Mouse (Mus musculus): ENCODE results near the gene Tk1.

Gene Tk1

DNA sequence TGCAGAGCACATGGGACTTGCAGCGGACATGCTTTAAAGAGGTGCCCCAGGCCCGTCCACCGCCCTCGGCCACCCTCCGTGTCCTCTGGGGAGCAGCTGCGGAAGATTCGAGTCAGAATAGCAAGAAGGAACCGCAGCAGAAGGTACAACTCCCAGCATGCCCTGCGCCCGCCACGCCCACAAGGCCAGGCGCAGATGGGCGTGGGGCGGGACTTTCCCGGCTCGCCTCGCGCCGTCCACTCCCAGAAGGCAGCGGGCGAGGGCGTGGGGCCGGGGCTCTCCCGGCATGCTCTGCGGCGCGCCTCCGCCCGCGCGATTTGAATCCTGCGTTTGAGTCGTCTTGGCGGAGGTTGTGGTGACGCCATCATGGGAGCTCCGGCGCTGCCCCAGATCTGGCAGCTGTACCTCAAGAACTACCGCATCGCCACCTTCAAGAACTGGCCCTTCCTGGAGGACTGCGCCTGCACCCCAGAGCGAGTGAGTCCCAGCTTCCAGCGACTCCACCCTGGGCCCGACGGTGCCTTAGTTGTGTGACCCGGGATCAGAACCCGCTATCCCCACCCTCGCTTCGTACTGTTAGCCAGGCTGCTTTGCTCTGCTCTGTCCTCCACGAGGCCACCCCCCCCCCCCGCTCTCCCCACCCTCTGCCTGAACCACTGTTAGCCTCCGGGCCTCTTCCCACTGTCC lies 23.2 kb upstream of the Tk1 start, which contains the start of gene Birc5:
Gene Birc5 (plus strand): TSS at position 267 of the 687 bp plus-strand sequence.
- in situ Hi-C loops (cut with MboI; ENCODE audit: unreplicated experiment in 2 of 2): loop anchor here in 1 of 2 experiments (25.0 kb wide), 2 partner anchors 762 to 987 kb away; partner anchors contain the start of genes Mfsd11 and Srsf2

- in situ Hi-C loops (cut with MboI; ENCODE audit: unreplicated experiment in 2 of 2): loop anchor here in 1 of 2 experiments (25.0 kb wide), 2 partner anchors 761 to 986 kb away; partner anchors contain the start of genes Mfsd11 and Srsf2
Measured at GRCm38 (mm10) chr11:117848271-117848984, 22.5 kb upstream of the Tk1 start.

DNA sequence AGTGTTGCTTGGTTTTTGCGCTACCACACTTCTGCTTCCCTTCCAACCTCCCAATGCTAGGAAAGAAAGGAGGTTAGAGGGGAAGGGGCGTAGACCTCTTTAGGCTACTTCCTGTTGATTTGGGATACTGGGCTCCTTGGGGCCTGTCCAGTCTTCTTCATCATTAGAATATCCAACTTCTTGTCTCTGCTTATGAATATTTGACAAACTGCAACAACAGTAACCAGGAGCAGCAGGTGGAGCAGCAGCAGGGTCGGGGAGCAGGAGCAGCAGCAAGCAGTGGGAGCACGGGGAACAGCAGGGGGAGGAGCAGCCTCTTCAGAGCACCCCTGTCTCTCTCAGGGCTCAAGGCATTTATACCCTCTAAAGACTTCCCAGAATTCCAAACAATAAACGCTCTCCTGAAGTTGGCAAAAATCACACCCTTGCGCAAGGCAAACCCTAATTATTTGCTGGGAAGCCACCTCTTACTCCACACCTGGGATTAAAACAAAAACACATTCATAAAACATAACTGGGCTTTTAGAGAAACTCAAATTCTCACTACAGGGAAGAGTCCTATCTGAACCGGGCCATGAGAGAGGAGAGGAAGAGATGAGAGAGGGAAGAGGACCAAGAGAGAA lies 21.8 kb upstream of the Tk1 start:
- in situ Hi-C loops (cut with MboI; ENCODE audit: unreplicated experiment in 2 of 2): loop anchor here in 1 of 2 experiments (25.0 kb wide), 2 partner anchors 760 to 985 kb away; partner anchors contain the start of genes Mfsd11 and Srsf2

DNA sequence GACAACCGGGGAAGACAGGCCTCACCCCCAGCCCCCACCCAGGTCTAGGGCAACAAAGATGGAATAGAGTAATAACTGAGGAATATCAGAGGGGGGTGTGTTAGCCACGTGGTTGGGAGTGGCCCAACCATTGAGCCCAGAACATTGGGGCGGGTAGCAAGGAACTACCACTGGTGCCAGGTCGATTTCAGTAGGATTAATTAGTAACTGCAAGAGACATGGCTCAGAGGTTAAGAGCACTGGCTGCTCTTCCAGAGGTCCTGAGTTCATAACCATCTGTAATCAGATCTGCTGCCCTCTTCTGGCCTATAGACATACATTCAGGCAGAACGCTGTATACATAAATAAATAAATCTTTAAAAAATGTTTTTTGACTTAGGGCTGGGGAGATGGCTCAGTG lies 20.7 kb upstream of the Tk1 start:
- in situ Hi-C loops (cut with MboI; ENCODE audit: unreplicated experiment in 2 of 2): loop anchor here in 1 of 2 experiments (25.0 kb wide), 2 partner anchors 759 to 984 kb away; partner anchors contain the start of genes Mfsd11 and Srsf2

DNA sequence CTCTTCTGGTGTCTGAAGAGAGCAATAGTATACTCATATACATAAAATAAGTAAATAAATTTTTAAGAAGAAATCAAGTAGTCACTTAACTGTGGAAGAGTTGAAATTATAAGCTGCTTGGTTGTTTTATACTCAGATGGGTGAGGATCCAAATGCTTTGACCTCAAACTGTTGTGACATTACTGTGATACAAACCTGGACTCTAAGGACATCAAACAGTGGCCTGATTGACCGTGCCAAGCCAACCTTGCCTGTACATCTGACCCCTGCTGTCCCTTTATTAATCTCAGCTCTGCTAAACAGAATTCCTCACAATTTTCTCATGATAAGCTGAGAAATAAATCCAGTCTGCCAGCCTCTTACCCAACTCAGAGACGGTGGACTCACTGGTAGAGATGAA lies 19.8 kb upstream of the Tk1 start:
- in situ Hi-C loops (cut with MboI; ENCODE audit: unreplicated experiment in 2 of 2): loop anchor here in 1 of 2 experiments (25.0 kb wide), 2 partner anchors 758 to 983 kb away; partner anchors contain the start of genes Mfsd11 and Srsf2

- in situ Hi-C loops (cut with MboI; ENCODE audit: unreplicated experiment in 2 of 2): loop anchor here in 1 of 2 experiments (25.0 kb wide), 2 partner anchors 758 to 983 kb away; partner anchors contain the start of genes Mfsd11 and Srsf2
Measured at GRCm38 (mm10) chr11:117844997-117845396, 19.1 kb upstream of the Tk1 start.

DNA sequence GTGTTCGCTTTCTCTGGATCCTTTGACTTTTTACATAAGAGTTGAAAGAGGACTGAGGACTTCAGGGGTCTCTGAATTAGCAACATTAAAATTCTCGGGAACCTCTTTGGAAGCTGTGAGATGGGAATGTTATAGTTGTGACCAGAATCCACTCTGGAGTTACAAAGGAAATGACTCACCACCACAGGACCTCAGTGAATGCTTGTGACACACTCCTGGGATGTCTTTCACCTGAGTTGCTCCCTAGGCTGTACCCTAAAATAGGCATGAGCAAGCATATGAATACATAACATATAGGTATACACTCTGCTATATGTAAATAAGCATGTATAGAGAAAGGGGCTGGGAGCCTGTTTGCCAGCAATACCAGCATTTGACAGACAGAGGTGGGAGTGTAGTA lies 17.5 kb upstream of the Tk1 start:
- in situ Hi-C loops (cut with MboI; ENCODE audit: unreplicated experiment in 2 of 2): loop anchor here in 1 of 2 experiments (25.0 kb wide), 2 partner anchors 756 to 981 kb away; partner anchors contain the start of genes Mfsd11 and Srsf2

DNA sequence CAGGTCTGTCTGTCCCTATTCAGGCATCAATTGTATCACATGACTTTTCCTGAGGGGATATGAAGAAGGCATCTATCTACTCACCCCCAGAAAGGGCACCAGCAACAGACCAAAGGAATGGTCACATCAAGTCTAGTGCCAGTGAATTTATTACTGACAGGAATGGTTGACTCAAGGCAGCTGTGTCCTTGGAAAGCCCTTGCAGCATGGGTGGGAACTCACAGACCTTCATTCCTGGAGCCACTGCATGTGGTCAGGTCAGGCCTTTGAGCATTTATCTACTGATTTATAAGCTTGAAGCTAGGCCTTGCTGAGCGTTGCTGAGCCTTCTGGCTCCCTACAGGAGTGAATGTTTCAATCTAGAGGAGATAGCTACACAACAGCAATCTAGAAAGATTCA lies 15.0 kb upstream of the Tk1 start:
- in situ Hi-C loops (cut with MboI; ENCODE audit: unreplicated experiment in 2 of 2): loop anchor here in 1 of 2 experiments (25.0 kb wide), 2 partner anchors 754 to 979 kb away; partner anchors contain the start of genes Mfsd11 and Srsf2

GRCm38 (mm10) chr11:117839021-117839420 lies 13.1 kb upstream of the Tk1 start:
- in situ Hi-C loops (cut with MboI; ENCODE audit: unreplicated experiment in 2 of 2): loop anchor here in 1 of 2 experiments (25.0 kb wide), 2 partner anchors 752 to 977 kb away; partner anchors contain the start of genes Mfsd11 and Srsf2

- in situ Hi-C loops (cut with MboI; ENCODE audit: unreplicated experiment in 2 of 2): loop anchor here in 1 of 2 experiments (25.0 kb wide), 2 partner anchors 751 to 976 kb away; partner anchors contain the start of genes Mfsd11 and Srsf2
Measured at GRCm38 (mm10) chr11:117838572-117838971, 12.7 kb upstream of the Tk1 start.

DNA sequence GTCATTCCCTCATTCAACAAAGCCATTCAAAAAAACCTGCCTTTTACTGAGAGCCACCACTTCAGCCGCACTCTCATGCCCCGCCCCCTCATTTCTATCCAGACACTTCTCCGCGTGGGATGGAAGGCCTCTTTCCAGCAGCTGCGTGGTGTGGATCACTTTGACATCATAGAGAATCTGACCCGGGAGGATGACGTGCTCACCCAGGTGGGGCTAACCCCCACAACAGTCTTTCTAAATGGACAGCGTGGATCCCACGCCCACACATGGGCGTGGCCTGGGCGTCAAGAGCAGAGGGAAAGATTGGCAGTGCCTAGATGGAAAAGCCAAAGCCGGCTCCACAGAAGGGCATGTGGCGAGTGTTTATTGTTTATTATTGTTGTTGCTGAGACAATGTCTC lies 10.4 kb upstream of the Tk1 start:
- in situ Hi-C loops (cut with MboI; ENCODE audit: unreplicated experiment in 2 of 2): loop anchor here in 1 of 2 experiments (25.0 kb wide), 2 partner anchors 749 to 974 kb away; partner anchors contain the start of genes Mfsd11 and Srsf2

DNA sequence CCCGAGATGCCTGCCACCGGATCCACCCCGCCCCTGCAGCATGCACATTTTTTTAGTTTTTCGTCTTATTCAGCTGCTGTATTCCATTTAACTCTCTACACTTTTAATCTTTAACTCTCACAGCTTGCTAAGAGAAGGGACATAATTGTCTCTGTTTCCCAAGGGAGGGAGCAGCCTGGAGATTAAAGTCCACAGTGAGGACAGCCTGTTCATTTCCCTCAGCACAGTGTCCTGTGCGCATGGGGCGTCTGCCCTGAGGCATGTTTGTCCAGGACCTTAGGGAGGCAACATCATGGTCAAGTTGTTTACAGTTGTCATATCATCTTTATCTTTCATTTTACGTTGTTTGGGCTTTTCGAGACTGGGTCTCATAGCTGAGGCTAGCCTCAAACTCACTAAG lies 8.2 kb upstream of the Tk1 start:
- in situ Hi-C loops (cut with MboI; ENCODE audit: unreplicated experiment in 2 of 2): loop anchor here in 1 of 2 experiments (25.0 kb wide), 2 partner anchors 747 to 972 kb away; partner anchors contain the start of genes Mfsd11 and Srsf2

DNA sequence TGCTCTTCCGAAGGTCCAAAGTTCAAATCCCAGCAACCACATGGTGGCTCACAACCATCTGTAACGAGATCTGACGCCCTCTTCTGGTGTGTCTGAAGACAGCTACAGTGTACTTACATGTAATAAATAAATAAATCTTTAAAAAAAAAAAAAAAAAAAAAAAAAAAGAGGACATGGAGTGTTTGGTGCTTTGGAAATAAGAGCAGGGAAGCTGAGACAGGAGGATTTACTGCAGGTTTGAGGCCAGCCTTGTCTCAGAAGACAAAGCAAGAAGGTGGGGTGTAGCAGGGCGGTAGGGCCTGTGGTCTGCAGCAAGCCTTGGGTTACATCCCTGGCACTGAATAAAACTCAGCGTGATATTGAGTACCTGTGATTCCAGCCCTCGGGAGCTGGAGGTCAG lies 7.6 kb upstream of the Tk1 start:
- in situ Hi-C loops (cut with MboI; ENCODE audit: unreplicated experiment in 2 of 2): loop anchor here in 1 of 2 experiments (25.0 kb wide), 2 partner anchors 746 to 971 kb away; partner anchors contain the start of genes Mfsd11 and Srsf2

GRCm38 (mm10) chr11:117832086-117832969 lies 6.4 kb upstream of the Tk1 start:
- in situ Hi-C loops (cut with MboI; ENCODE audit: unreplicated experiment in 2 of 2): loop anchor here in 1 of 2 experiments (25.0 kb wide), 2 partner anchors 745 to 970 kb away; partner anchors contain the start of genes Mfsd11 and Srsf2

DNA sequence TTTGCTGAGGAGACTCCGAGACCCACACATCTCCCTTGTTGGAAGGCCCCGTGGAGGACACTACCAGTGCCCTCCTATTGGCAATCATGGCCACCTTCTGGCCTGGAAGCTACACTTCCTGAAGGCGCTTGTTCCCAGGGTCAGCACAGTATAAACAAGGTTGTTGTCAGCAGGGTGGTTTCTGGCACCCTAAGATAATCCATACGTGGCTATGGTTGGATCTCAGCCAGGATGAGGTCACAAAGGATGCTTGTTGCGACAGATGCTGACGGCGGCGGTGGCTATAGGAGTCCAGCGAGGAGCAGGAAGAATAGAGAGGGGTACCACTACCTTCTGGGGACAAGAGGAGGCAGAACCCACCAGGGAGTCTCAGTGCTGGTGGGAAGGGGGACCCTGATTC lies 4.5 kb upstream of the Tk1 start:
- in situ Hi-C loops (cut with MboI; ENCODE audit: unreplicated experiment in 2 of 2): loop anchor here in 1 of 2 experiments (25.0 kb wide), 2 partner anchors 743 to 968 kb away; partner anchors contain the start of genes Mfsd11 and Srsf2

GRCm38 (mm10) chr11:117829671-117830215 lies 3.9 kb upstream of the Tk1 start:
- in situ Hi-C loops (cut with MboI; ENCODE audit: unreplicated experiment in 2 of 2): loop anchor here in 1 of 2 experiments (25.0 kb wide), 2 partner anchors 742 to 967 kb away; partner anchors contain the start of genes Mfsd11 and Srsf2

- in situ Hi-C loops (cut with MboI; ENCODE audit: unreplicated experiment in 2 of 2): loop anchor here in 1 of 2 experiments (25.0 kb wide), 2 partner anchors 742 to 967 kb away; partner anchors contain the start of genes Mfsd11 and Srsf2
Measured at GRCm38 (mm10) chr11:117828888-117829604, 3.2 kb upstream of the Tk1 start.
